Mouse (Mus musculus): ENCODE data around the gene Rab36.

GRCm38 (mm10) chr10:75085330-75085729 lies 48.5 kb downstream of the Rab36 start:
- TF ChIP-seq POLR2A (IDR thresholded peaks at IDR 0.05; ENCODE audit: borderline replicate concordance, insufficient read depth, low read length): no peak
- no peak for TF ChIP-seq CTCF (IDR thresholded peaks at IDR 0.05; ENCODE audit: borderline replicate concordance, insufficient read depth, low read depth, low read length)

Data from cerebellum, adult 2 months (tissue).